Mouse (Mus musculus): ENCODE measurements around the gene Prkca. TPM values are rescaled to one million over a fixed set of nuclear protein-coding genes. Genes with fewer than 3 reads are reported as not detected.

Gene Prkca
- polyA plus RNA-seq, 1 experiment from 2014 or later = 3.4 TPM

DNA sequence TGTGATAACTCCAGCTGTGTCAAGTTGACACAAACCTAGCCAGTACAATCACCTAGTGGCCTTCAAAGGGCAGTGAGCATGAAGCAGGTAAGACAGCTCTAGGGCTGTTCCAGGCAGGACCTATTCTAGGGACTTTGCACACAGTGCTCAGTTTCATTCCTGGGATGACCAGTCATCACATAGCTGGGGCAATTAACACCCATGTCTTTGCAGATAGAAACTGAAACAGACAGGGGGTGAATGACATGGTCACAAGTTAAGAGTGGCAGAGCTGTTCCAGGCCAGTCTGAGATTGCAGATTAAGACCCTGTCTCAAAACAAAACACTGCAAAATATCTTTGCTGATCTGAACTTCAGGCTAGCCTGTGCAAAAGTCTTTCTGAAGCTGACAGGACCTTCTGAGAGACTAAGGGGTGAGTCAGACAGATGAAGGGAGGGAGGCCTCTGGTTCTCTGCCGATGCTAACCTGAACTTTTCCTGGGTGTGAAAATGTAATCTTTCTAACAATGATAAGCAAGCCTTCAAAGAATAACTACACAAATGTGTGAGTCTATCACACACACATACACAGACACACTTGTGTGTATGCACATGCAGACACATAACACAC lies 60.8 kb downstream of the Prkca start:
- Histone ChIP-seq H3K4me1 (peaks cover 31% of the 10 kb centered on the region), H3K9me3 (no peaks in the 10 kb centered on the region), H3K4me3 (no peak overlapping the region), H3K27me3 (replicated peaks; ENCODE audit: low read depth, poor library complexity, severe bottlenecking) (no peaks in the 10 kb centered on the region), H3K36me3 (replicated peaks) (no peaks in the 10 kb centered on the region), H3K27ac (replicated peaks) (no peak overlapping the region)
- no peak for DNase-seq (ENCODE audit: low spot score)
- 66% methylated on average over 1 of the region's 1 CpGs for WGBS

DNA sequence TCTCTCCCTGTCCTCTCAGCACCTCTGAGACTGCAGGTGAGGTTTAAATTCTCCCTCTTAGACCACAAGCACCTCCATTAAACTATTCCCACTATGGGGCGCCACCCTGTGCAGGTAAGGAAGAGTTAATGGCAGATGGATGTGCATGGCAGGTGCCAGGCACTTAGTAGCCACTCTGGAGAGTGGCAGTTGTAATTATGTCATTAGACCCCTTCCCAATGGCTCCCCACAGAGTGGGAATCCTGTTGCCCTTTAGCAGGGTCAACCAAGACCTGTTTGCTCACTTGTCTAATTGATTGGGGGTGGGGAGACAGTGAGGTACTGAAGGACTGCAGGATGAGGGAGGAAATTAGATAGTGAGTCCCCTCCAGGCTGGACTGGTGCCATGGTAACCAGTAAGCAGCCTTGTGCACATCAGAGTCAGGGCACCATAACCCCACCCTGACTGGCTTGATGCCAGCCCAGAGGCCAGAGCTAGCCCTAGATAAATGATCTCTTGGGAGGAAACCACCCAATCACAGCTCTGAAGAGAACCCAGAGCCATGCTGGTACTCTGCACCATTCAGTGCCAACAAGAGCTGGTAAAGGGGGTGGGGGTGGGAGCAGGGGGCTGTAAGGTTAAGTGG lies 63.9 kb downstream of the Prkca start:
- 68% methylated on average over 1 of the region's 1 CpGs for WGBS
- no peak overlapping the region for H3K27ac ChIP-seq (replicated peaks)
- no peaks in the 10 kb centered on the region for H3K9me3 ChIP-seq
- H3K4me1 ChIP-seq = peaks cover 36% of the 10 kb centered on the region
- no peak overlapping the region for H3K4me3 ChIP-seq
- H3K27me3 ChIP-seq (replicated peaks; ENCODE audit: low read depth, poor library complexity, severe bottlenecking) = no peaks in the 10 kb centered on the region
- no peaks in the 10 kb centered on the region for H3K36me3 ChIP-seq (replicated peaks)
- peak; percentile 22 for DNase-seq (ENCODE audit: low spot score)

DNA sequence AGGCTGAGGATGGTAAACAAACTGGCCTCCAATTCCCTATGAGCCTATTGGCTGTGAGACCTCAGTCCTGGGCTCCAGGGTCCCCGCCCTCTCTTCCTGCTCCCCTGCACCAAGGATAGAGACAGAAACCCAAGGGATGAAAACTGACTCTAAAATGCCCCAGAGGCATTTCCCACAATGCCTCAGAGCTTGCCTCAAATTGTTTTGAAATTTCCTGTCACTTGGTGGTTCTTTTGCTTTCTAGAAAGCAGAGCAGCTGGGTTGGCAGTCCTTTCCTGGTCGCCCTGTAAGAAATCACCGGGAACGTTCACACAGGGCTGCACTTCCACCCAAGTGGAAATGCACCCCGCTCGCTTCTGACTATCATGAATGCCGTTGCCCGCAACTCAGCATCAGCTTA lies 66.6 kb downstream of the Prkca start:
- H3K4me3 ChIP-seq = no peak overlapping the region
- H3K9me3 ChIP-seq = no peaks in the 10 kb centered on the region
- WGBS = 75% methylated on average over 8 of the region's 8 CpGs
- H3K36me3 ChIP-seq (replicated peaks) = no peaks in the 10 kb centered on the region
- no peaks in the 10 kb centered on the region for H3K27me3 ChIP-seq (replicated peaks; ENCODE audit: low read depth, poor library complexity, severe bottlenecking)
- no peak for DNase-seq (ENCODE audit: low spot score)
- no peak overlapping the region for H3K27ac ChIP-seq (replicated peaks)
- H3K4me1 ChIP-seq = peaks cover 27% of the 10 kb centered on the region

GRCm38 (mm10) chr11:108276148-108276547 lies 67.6 kb downstream of the Prkca start:
- WGBS = 77% methylated on average over 2 of the region's 2 CpGs
- H3K27me3 ChIP-seq (replicated peaks; ENCODE audit: low read depth, poor library complexity, severe bottlenecking) = no peaks in the 10 kb centered on the region
- H3K36me3 ChIP-seq (replicated peaks) = no peaks in the 10 kb centered on the region
- H3K4me3 ChIP-seq = no peak overlapping the region
- no peak overlapping the region for H3K27ac ChIP-seq (replicated peaks)
- peaks cover 32% of the 10 kb centered on the region for H3K4me1 ChIP-seq
- no peak for DNase-seq (ENCODE audit: low spot score)
- no peaks in the 10 kb centered on the region for H3K9me3 ChIP-seq

GRCm38 (mm10) chr11:108274046-108274445 lies 69.7 kb downstream of the Prkca start:
- 49% methylated on average over 7 of the region's 7 CpGs for WGBS
- peaks cover 29% of the 10 kb centered on the region for H3K4me1 ChIP-seq
- H3K27ac ChIP-seq (replicated peaks) = no peak overlapping the region
- H3K27me3 ChIP-seq (replicated peaks; ENCODE audit: low read depth, poor library complexity, severe bottlenecking) = no peaks in the 10 kb centered on the region
- DNase-seq (ENCODE audit: low spot score) = no peak
- no peaks in the 10 kb centered on the region for H3K36me3 ChIP-seq (replicated peaks)
- no peak overlapping the region for H3K4me3 ChIP-seq
- H3K9me3 ChIP-seq = no peaks in the 10 kb centered on the region

- Histone ChIP-seq H3K36me3 (replicated peaks) (no peaks in the 10 kb centered on the region), H3K27ac (replicated peaks) (no peak overlapping the region), H3K9me3 (no peaks in the 10 kb centered on the region), H3K4me3 (no peak overlapping the region), H3K27me3 (replicated peaks; ENCODE audit: low read depth, poor library complexity, severe bottlenecking) (no peaks in the 10 kb centered on the region), H3K4me1 (peaks cover 34% of the 10 kb centered on the region)
- DNase-seq (ENCODE audit: low spot score) = no peak
- WGBS = 94% methylated on average over 12 of the region's 12 CpGs
Measured at GRCm38 (mm10) chr11:108273415-108273965, 70.2 kb downstream of the Prkca start.

- Histone ChIP-seq H3K4me1 (peaks cover 37% of the 10 kb centered on the region), H3K27me3 (replicated peaks; ENCODE audit: low read depth, poor library complexity, severe bottlenecking) (no peaks in the 10 kb centered on the region), H3K4me3 (no peak overlapping the region), H3K36me3 (replicated peaks) (no peaks in the 10 kb centered on the region), H3K27ac (replicated peaks) (no peak overlapping the region), H3K9me3 (no peaks in the 10 kb centered on the region)
- 82% methylated on average over 16 of the region's 16 CpGs for WGBS
- no peak for DNase-seq (ENCODE audit: low spot score)
Measured at GRCm38 (mm10) chr11:108272601-108273414, 70.9 kb downstream of the Prkca start.

- no peak overlapping the region for H3K4me3 ChIP-seq
- no peaks in the 10 kb centered on the region for H3K36me3 ChIP-seq (replicated peaks)
- H3K27ac ChIP-seq (replicated peaks) = peak overlapping the region; percentile 48; the same call in 1 of the 2 replicates
- no peaks in the 10 kb centered on the region for H3K27me3 ChIP-seq (replicated peaks; ENCODE audit: low read depth, poor library complexity, severe bottlenecking)
- DNase-seq (ENCODE audit: low spot score) = no peak
- H3K4me1 ChIP-seq = peaks cover 29% of the 10 kb centered on the region
- H3K9me3 ChIP-seq = no peaks in the 10 kb centered on the region
- WGBS = 60% methylated on average over 8 of the region's 8 CpGs
Measured at GRCm38 (mm10) chr11:108271305-108271704, 72.4 kb downstream of the Prkca start.

DNA sequence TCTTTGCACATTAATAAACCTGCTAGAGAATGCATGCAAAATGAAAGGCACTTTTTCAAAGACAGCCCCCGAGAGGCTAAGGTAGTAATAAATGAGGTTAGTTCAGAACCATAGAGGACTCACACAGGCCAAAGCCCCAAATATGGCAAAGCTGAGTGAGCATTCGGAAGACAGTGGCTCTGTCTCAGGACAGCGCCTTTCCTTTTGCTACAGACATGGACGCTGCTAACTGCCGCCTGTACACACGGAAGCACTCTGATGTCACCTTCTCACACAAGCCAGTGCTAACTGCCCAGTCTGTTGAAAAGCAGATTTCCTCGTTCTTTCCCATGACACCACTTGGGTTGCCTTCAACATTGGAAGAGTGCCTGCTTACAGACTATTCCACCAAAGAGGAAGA lies 74.2 kb downstream of the Prkca start:
- H3K4me3 ChIP-seq = no peak overlapping the region
- H3K27ac ChIP-seq (replicated peaks) = no peak overlapping the region
- 77% methylated on average over 7 of the region's 7 CpGs for WGBS
- H3K4me1 ChIP-seq = peaks cover 29% of the 10 kb centered on the region
- no peak for DNase-seq (ENCODE audit: low spot score)
- no peaks in the 10 kb centered on the region for H3K36me3 ChIP-seq (replicated peaks)
- H3K27me3 ChIP-seq (replicated peaks; ENCODE audit: low read depth, poor library complexity, severe bottlenecking) = no peaks in the 10 kb centered on the region
- H3K9me3 ChIP-seq = no peaks in the 10 kb centered on the region

GRCm38 (mm10) chr11:108268421-108269322 lies 75.1 kb downstream of the Prkca start:
- Histone ChIP-seq H3K27me3 (replicated peaks; ENCODE audit: low read depth, poor library complexity, severe bottlenecking) (no peaks in the 10 kb centered on the region), H3K36me3 (replicated peaks) (no peaks in the 10 kb centered on the region), H3K27ac (replicated peaks) (no peak overlapping the region), H3K9me3 (no peaks in the 10 kb centered on the region), H3K4me3 (no peak overlapping the region), H3K4me1 (peaks cover 28% of the 10 kb centered on the region)
- DNase-seq (ENCODE audit: low spot score) = no peak
- 57% methylated on average over 12 of the region's 12 CpGs for WGBS

DNA sequence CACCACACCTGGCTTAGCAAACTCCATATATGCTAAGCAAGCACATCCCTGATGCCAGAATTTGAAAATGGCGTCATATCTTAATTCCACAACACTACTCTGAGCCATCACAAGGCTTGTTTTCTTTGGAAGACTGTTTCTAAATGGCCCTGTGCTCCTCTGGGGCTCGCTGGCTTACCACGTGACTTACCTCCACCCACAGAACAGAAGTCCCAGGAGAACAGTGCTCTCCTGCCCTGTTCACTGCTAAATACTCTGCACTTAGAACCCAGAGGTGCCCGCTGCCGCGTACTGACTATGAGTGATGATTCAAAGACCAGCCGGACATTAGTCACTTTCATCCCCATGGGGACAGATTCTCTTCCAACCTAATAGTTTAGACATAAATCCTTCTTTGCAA lies 75.9 kb downstream of the Prkca start:
- Histone ChIP-seq H3K9me3 (no peaks in the 10 kb centered on the region), H3K4me1 (peaks cover 31% of the 10 kb centered on the region), H3K4me3 (no peak overlapping the region), H3K36me3 (replicated peaks) (no peaks in the 10 kb centered on the region), H3K27ac (replicated peaks) (no peak overlapping the region), H3K27me3 (replicated peaks; ENCODE audit: low read depth, poor library complexity, severe bottlenecking) (no peaks in the 10 kb centered on the region)
- DNase-seq (ENCODE audit: low spot score) = no peak
- 83% methylated on average over 7 of the region's 7 CpGs for WGBS

GRCm38 (mm10) chr11:108267066-108267465 lies 76.7 kb downstream of the Prkca start:
- 87% methylated on average over 3 of the region's 3 CpGs for WGBS
- no peak overlapping the region for H3K4me3 ChIP-seq
- DNase-seq (ENCODE audit: low spot score) = no peak

More at GRCm38 (mm10) chr11:108267066-108267465, 76.7 kb downstream of the Prkca start:
- Histone ChIP-seq H3K27me3 (replicated peaks; ENCODE audit: low read depth, poor library complexity, severe bottlenecking) (no peaks in the 10 kb centered on the region), H3K9me3 (no peaks in the 10 kb centered on the region), H3K36me3 (replicated peaks) (no peaks in the 10 kb centered on the region), H3K27ac (replicated peaks) (no peak overlapping the region), H3K4me1 (peaks cover 31% of the 10 kb centered on the region)
